Mouse (Mus musculus): ENCODE measurements at regions not wholly inside any gene's neighbourhood (a gene's known extent, or its start where the extent isn't known, plus 50 kb on each side); places are given as distances from the start of the nearest gene placed in this dataset.
A peak's percentile ranks its signal among the peaks of the same experiment; 100 is the strongest.

- peak; percentile 91 for TF ChIP-seq CTCF (IDR thresholded peaks at IDR 0.05)
- no peak overlapping the region for H3K27ac ChIP-seq (ENCODE audit: low read depth, low read length)
- H3K36me3 ChIP-seq (ENCODE audit: insufficient read depth, low read length): no peaks in the 10 kb centered on the region
- no peak overlapping the region for H3K4me2 ChIP-seq (ENCODE audit: low read depth, low read length, poor library complexity, severe bottlenecking)
- H3K9me3 ChIP-seq (ENCODE audit: low read length): no peaks in the 10 kb centered on the region
- DNase-seq (ENCODE audit: low spot score) (peak; percentile 89), ATAC-seq (ENCODE audit: low FRiP score) (no peak)
- no peaks in the 10 kb centered on the region for H3K27me3 ChIP-seq (ENCODE audit: insufficient read depth, low read length)
- no peak overlapping the region for H3K4me3 ChIP-seq (ENCODE audit: low read depth, low read length)
- no peak overlapping the region for H3K9ac ChIP-seq (replicated peaks; ENCODE audit: low read length, poor library complexity, severe bottlenecking)
- no peaks in the 10 kb centered on the region for H3K4me1 ChIP-seq (ENCODE audit: insufficient read depth, low read length)
- WGBS: 15% methylated on average over 6 of the region's 6 CpGs
These were observed 715.4 kb upstream of the Cblb start for GRCm38 (mm10) chr16:51315608-51316007.

GRCm38 (mm10) chr16:51332262-51332661, 698.8 kb upstream of the Cblb start:
- H3K9ac ChIP-seq (replicated peaks; ENCODE audit: low read length, poor library complexity, severe bottlenecking): no peak overlapping the region
- H3K27me3 ChIP-seq (ENCODE audit: insufficient read depth, low read length): no peaks in the 10 kb centered on the region
- no peaks in the 10 kb centered on the region for H3K9me3 ChIP-seq (ENCODE audit: low read length)
- DNase-seq (ENCODE audit: low spot score) (no peak), ATAC-seq (ENCODE audit: low FRiP score) (no peak)
- H3K27ac ChIP-seq (ENCODE audit: low read depth, low read length): no peak overlapping the region
- no peak overlapping the region for H3K4me2 ChIP-seq (ENCODE audit: low read depth, low read length, poor library complexity, severe bottlenecking)
- no peak for TF ChIP-seq CTCF (IDR thresholded peaks at IDR 0.05)
- WGBS: 82% methylated on average over 1 of the region's 1 CpGs
- no peaks in the 10 kb centered on the region for H3K4me1 ChIP-seq (ENCODE audit: insufficient read depth, low read length)
- H3K4me3 ChIP-seq (ENCODE audit: low read depth, low read length): no peak overlapping the region
- no peaks in the 10 kb centered on the region for H3K36me3 ChIP-seq (ENCODE audit: insufficient read depth, low read length)

GRCm38 (mm10) chr16:51334972-51335371, 696.1 kb upstream of the Cblb start:
- WGBS: 71% methylated on average over 7 of the region's 7 CpGs
- peak; percentile 19 for DNase-seq (ENCODE audit: low spot score)

GRCm38 (mm10) chr16:51347120-51347519, 683.9 kb upstream of the Cblb start:
- TF ChIP-seq CTCF (IDR thresholded peaks at IDR 0.05): peak; percentile 49
- Histone ChIP-seq H3K4me1 (ENCODE audit: insufficient read depth, low read length) (no peaks in the 10 kb centered on the region), H3K27me3 (ENCODE audit: insufficient read depth, low read length) (no peaks in the 10 kb centered on the region), H3K9me3 (ENCODE audit: low read length) (no peaks in the 10 kb centered on the region), H3K9ac (replicated peaks; ENCODE audit: low read length, poor library complexity, severe bottlenecking) (no peak overlapping the region), H3K27ac (ENCODE audit: low read depth, low read length) (no peak overlapping the region), H3K4me2 (ENCODE audit: low read depth, low read length, poor library complexity, severe bottlenecking) (no peak overlapping the region), H3K36me3 (ENCODE audit: insufficient read depth, low read length) (no peaks in the 10 kb centered on the region), H3K4me3 (ENCODE audit: low read depth, low read length) (no peak overlapping the region)
- ATAC-seq (ENCODE audit: low FRiP score) (no peak), DNase-seq (ENCODE audit: low spot score) (peak; percentile 28)

More at GRCm38 (mm10) chr16:51334972-51335371, 696.1 kb upstream of the Cblb start:
- Histone ChIP-seq H3K9ac (replicated peaks; ENCODE audit: low read length, poor library complexity, severe bottlenecking) (no peak overlapping the region), H3K27me3 (ENCODE audit: insufficient read depth, low read length) (no peaks in the 10 kb centered on the region), H3K9me3 (ENCODE audit: low read length) (no peaks in the 10 kb centered on the region), H3K27ac (ENCODE audit: low read depth, low read length) (no peak overlapping the region), H3K4me3 (ENCODE audit: low read depth, low read length) (no peak overlapping the region), H3K4me2 (ENCODE audit: low read depth, low read length, poor library complexity, severe bottlenecking) (no peak overlapping the region), H3K4me1 (ENCODE audit: insufficient read depth, low read length) (no peaks in the 10 kb centered on the region), H3K36me3 (ENCODE audit: insufficient read depth, low read length) (no peaks in the 10 kb centered on the region)
- no peak for ATAC-seq (ENCODE audit: low FRiP score)
- TF ChIP-seq CTCF (IDR thresholded peaks at IDR 0.05): no peak

GRCm38 (mm10) chr16:51352151-51352550, 678.9 kb upstream of the Cblb start:
- no peaks in the 10 kb centered on the region for H3K9me3 ChIP-seq (ENCODE audit: low read length)
- no peaks in the 10 kb centered on the region for H3K36me3 ChIP-seq (ENCODE audit: insufficient read depth, low read length)
- H3K27me3 ChIP-seq (ENCODE audit: insufficient read depth, low read length): no peaks in the 10 kb centered on the region
- 82% methylated on average over 4 of the region's 4 CpGs for WGBS
- TF ChIP-seq CTCF (IDR thresholded peaks at IDR 0.05): no peak
- H3K4me1 ChIP-seq (ENCODE audit: insufficient read depth, low read length): no peaks in the 10 kb centered on the region
- peak; percentile 22 for DNase-seq (ENCODE audit: low spot score)
- H3K9ac ChIP-seq (replicated peaks; ENCODE audit: low read length, poor library complexity, severe bottlenecking): no peak overlapping the region
- no peak overlapping the region for H3K4me2 ChIP-seq (ENCODE audit: low read depth, low read length, poor library complexity, severe bottlenecking)
- H3K27ac ChIP-seq (ENCODE audit: low read depth, low read length): no peak overlapping the region
- no peak for ATAC-seq (ENCODE audit: low FRiP score)
- no peak overlapping the region for H3K4me3 ChIP-seq (ENCODE audit: low read depth, low read length)

GRCm38 (mm10) chr16:51353791-51354190, 677.2 kb upstream of the Cblb start:
- 74% methylated on average over 2 of the region's 2 CpGs for WGBS
- no peak for ATAC-seq (ENCODE audit: low FRiP score)
- no peak for DNase-seq (ENCODE audit: low spot score)

More at GRCm38 (mm10) chr16:51353791-51354190, 677.2 kb upstream of the Cblb start:
- no peaks in the 10 kb centered on the region for H3K9me3 ChIP-seq (ENCODE audit: low read length)
- no peak overlapping the region for H3K4me2 ChIP-seq (ENCODE audit: low read depth, low read length, poor library complexity, severe bottlenecking)
- no peak overlapping the region for H3K27ac ChIP-seq (ENCODE audit: low read depth, low read length)
- no peak overlapping the region for H3K9ac ChIP-seq (replicated peaks; ENCODE audit: low read length, poor library complexity, severe bottlenecking)
- H3K27me3 ChIP-seq (ENCODE audit: insufficient read depth, low read length): no peaks in the 10 kb centered on the region
- H3K4me3 ChIP-seq (ENCODE audit: low read depth, low read length): no peak overlapping the region
- H3K4me1 ChIP-seq (ENCODE audit: insufficient read depth, low read length): no peaks in the 10 kb centered on the region
- H3K36me3 ChIP-seq (ENCODE audit: insufficient read depth, low read length): no peaks in the 10 kb centered on the region
- no peak for TF ChIP-seq CTCF (IDR thresholded peaks at IDR 0.05)

All from midbrain, postnatal 0 days (tissue).